Mouse (Mus musculus): ENCODE data around the gene BC080695. TPM values are rescaled to one million over a fixed set of nuclear protein-coding genes. Genes with fewer than 3 reads are reported as not detected.
"Not testable (repeated sequence)": the region's sequence is repeated elsewhere in the genome, so short reads cannot be mapped to it uniquely, and the experiment has no call there.

The BC080695 gene
- not detected in 2 replicates for polyA plus RNA-seq (2016; fragmentation: Nextera tagmentation; extraction: Ambion mirVana)

DNA sequence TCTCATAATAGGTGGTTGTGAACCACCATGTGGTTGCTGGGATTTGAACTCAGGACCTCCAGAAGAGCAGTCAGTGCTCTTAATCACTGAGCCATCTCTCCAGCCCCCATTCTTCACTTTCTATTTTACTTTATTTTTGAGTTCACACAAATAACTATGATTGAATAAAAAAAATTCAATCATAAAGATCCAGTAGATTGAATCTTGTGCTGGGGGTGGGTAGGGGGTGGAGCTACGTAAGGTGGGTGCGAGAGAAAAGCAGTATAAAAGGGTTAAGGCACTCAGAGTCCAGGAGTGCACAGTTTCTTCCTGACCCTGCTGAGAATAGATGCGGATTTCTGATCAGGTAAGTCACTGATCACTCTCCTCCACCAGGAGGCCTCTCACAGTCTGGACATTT, at the start of gene BC080695, which contains the start of gene Gm13057:
Gene BC080695, plus strand, starts transcription at position 301 of the 400 bp plus-strand sequence.
Gene Gm13057, plus strand, starts transcription at position 310 of the 400 bp plus-strand sequence.
- H3K27ac ChIP-seq; H3K4me2 ChIP-seq (replicated peaks); H3K9me3 ChIP-seq (replicated peaks); H3K4me1 ChIP-seq; ATAC-seq (ENCODE audit: low FRiP score); H3K36me3 ChIP-seq; H3K9ac ChIP-seq; H3K27me3 ChIP-seq; H3K4me3 ChIP-seq: not testable (repeated sequence)
- WGBS = no CpG with 5 or more reads among the region's 3 CpGs

DNA sequence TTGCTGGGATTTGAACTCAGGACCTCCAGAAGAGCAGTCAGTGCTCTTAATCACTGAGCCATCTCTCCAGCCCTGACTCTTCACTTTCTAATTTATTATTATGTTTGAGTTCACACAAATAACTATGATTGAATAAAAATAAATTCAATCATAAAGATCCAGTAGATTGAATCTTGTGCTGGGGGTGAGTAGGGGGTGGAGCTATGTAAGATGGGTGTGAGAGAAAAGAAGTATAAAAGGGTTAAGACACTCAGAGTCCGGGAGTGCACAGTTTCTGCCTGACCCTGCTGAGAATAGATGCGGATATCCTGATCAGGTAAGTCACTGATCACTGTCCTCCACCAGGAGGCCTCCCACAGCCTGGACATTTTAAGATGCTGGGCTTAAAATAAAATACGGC, 40.5 kb upstream of the BC080695 start, which contains the start of gene Gm13043:
Gene Gm13043, plus strand, starts transcription at position 301 of the 400 bp plus-strand sequence.
- Histone ChIP-seq H3K27me3 (no peaks in the 10 kb centered on the region), H3K9ac (no peak within 1 kb of the TSS), H3K4me2 (replicated peaks) (no peak within 1 kb of the TSS), H3K9me3 (replicated peaks) (no peaks in the 10 kb centered on the region), H3K4me3 (no peak within 1 kb of the TSS), H3K36me3 (no peaks in the 10 kb centered on the region), H3K4me1 (no peaks in the 10 kb centered on the region), H3K27ac (no peak within 1 kb of the TSS)
- ATAC-seq (ENCODE audit: low FRiP score) = no peak
- 88% methylated on average over 3 of the region's 3 CpGs for WGBS

- not testable (repeated sequence) for H3K4me1 ChIP-seq; H3K9me3 ChIP-seq (replicated peaks); ATAC-seq (ENCODE audit: low FRiP score); H3K27me3 ChIP-seq; H3K27ac ChIP-seq; H3K4me3 ChIP-seq; H3K9ac ChIP-seq; H3K4me2 ChIP-seq (replicated peaks); H3K36me3 ChIP-seq
- no CpG with 5 or more reads among the region's 3 CpGs for WGBS
These were observed 15.8 kb upstream of the BC080695 start, which contains the start of gene Gm13040 for GRCm38 (mm10) chr4:143535654-143536053. Gene Gm13040, plus strand, starts transcription at chr4:143535954.

DNA sequence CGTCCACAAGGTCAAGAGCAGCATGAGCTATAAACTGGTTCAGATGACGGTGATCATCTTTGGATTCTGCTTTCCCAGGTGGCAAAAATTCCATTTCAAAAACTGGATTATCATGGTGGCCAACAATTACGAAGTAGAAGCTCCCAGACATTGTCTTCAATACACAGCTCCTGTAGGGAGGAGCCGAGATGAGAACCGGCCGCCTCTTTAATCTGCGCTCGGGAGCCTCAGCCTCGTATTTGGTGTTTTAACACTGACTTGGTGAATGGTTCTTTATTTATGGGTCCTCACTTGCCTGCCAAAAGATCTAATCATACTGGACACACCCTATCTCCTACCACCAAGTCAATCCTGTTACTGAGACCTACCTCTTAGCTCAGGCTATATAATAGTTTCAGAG, 60.4 kb downstream of the BC080695 start:
- not testable (repeated sequence) for H3K36me3 ChIP-seq; H3K27ac ChIP-seq; H3K4me2 ChIP-seq (replicated peaks); ATAC-seq (ENCODE audit: low FRiP score); H3K4me1 ChIP-seq; H3K4me3 ChIP-seq; H3K27me3 ChIP-seq; H3K9ac ChIP-seq
- 83% methylated on average over 9 of the region's 9 CpGs for WGBS
- 0 out of 2 replicates have a peak, but pooled peaks cover 12% of the 10 kb centered on the region for H3K9me3 ChIP-seq (replicated peaks)

DNA sequence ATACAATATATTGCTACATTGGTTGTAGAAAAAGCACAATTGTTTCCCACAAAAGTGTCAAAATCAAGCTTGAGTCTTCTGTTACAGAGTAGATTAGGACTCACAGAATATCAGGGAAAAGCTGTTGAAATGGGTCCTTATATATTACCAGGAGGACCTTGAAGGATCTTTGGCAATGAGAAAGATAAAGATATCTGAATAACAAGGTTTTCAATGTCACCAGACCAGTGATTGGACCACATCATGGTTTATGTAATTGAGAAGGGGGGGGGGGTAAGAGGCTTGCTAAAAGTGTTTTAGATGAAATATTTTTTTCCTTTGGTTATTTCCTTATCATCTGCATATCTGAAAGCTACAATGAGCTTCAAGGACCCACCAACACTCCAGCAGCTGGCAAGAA, 63.2 kb downstream of the BC080695 start, which contains the start of gene Gm13083:
Gene Gm13083, plus strand, starts transcription at position 301 of the 400 bp plus-strand sequence.
- 0 out of 2 replicates have a peak, but pooled peaks cover 20% of the 10 kb centered on the region for H3K9me3 ChIP-seq (replicated peaks)
- not testable (repeated sequence) for H3K4me3 ChIP-seq; H3K36me3 ChIP-seq; H3K27me3 ChIP-seq; H3K4me1 ChIP-seq; H3K27ac ChIP-seq; ATAC-seq (ENCODE audit: low FRiP score); H3K4me2 ChIP-seq (replicated peaks); H3K9ac ChIP-seq

DNA sequence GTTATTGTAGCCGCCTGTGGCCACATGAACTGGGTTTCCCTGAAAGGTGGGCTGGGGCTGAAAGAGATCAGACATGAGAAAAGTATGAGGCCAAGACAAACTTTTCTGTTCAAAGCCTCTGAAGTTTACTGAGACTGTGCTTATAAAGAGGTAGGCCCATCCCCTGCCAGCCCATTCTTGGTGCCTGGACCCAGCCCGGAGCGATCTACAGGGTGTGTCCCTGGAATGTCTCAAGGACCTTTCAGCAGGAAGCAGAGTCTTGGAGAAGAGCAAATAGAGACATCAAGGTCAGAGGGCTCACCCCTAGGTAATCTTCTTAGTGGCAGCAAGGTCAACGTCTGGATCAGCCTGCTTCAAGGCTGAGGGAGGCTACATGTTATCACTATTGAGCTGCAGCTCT, 66.6 kb downstream of the BC080695 start:
- not testable (repeated sequence) for H3K27me3 ChIP-seq; H3K4me3 ChIP-seq; H3K4me2 ChIP-seq (replicated peaks); H3K27ac ChIP-seq; H3K36me3 ChIP-seq; ATAC-seq (ENCODE audit: low FRiP score); H3K4me1 ChIP-seq; H3K9ac ChIP-seq
- WGBS = 83% methylated on average over 4 of the region's 4 CpGs
- H3K9me3 ChIP-seq (replicated peaks) = peaks cover 22% of the 10 kb centered on the region; the same call in 1 of the 2 replicates

Other genes starting within 250 kb of the BC080695 start
- gene Lrrc38, start 201.9 kb upstream of the BC080695 start, polyA plus RNA-seq (2016; fragmentation: Nextera tagmentation; extraction: Ambion mirVana) = 0.44 and 0.79 TPM in 2 replicates
- not detected in 2 replicates for gene Pramel1, start 157.3 kb upstream of the BC080695 start, polyA plus RNA-seq (2016; fragmentation: Nextera tagmentation; extraction: Ambion mirVana)
- gene Pramef8, start 139.3 kb upstream of the BC080695 start, polyA plus RNA-seq (2016; fragmentation: Nextera tagmentation; extraction: Ambion mirVana) = 23.5 and 23.8 TPM in 2 replicates
- not detected in 2 replicates for gene Oog4, start 101.4 kb upstream of the BC080695 start, polyA plus RNA-seq (2016; fragmentation: Nextera tagmentation; extraction: Ambion mirVana)
- gene Gm13043, start 40.4 kb upstream of the BC080695 start, polyA plus RNA-seq (2016; fragmentation: Nextera tagmentation; extraction: Ambion mirVana) = not detected in 2 replicates
- not detected in 2 replicates for gene Gm13040, start 15.7 kb upstream of the BC080695 start, polyA plus RNA-seq (2016; fragmentation: Nextera tagmentation; extraction: Ambion mirVana)
- gene Gm13057, start within 50 bp of the BC080695 start, polyA plus RNA-seq (2016; fragmentation: Nextera tagmentation; extraction: Ambion mirVana) = not detected in 2 replicates
- not detected in 2 replicates for gene Gm13083, start 63.3 kb downstream of the BC080695 start, polyA plus RNA-seq (2016; fragmentation: Nextera tagmentation; extraction: Ambion mirVana)
- gene Gm13088, start 105.5 kb downstream of the BC080695 start, polyA plus RNA-seq (2016; fragmentation: Nextera tagmentation; extraction: Ambion mirVana) = not detected in 2 replicates
- not detected in 2 replicates for gene Gm13089, start 151.0 kb downstream of the BC080695 start, polyA plus RNA-seq (2016; fragmentation: Nextera tagmentation; extraction: Ambion mirVana)
- not detected in 2 replicates for gene Gm13078, start 167.8 kb downstream of the BC080695 start, polyA plus RNA-seq (2016; fragmentation: Nextera tagmentation; extraction: Ambion mirVana)
- gene Gm13023, start 237.7 kb downstream of the BC080695 start, polyA plus RNA-seq (2016; fragmentation: Nextera tagmentation; extraction: Ambion mirVana) = not detected in 2 replicates